Mouse (Mus musculus) liver, embryonic 16.5 days (tissue): Measurements from ENCODE around the gene Gps2. TPM values are rescaled to one million over a fixed set of nuclear protein-coding genes. Genes with fewer than 3 reads are reported as not detected.

Source experiments
- ATAC-seq: fragments of 200-750 bp; cut with Nextera tagmentation; 2 replicates; pipeline ENCODE4 v1.8.0; 2017; ENCODE audit warnings: low read depth, mild to moderate bottlenecking, moderate number of reproducible peaks, moderate library complexity
- H3K27ac ChIP-seq: fragments of 300-500 bp; sonication (generic); 2 replicates; pipeline ENCODE4 v1.5.1; 2014; ENCODE audit warnings: mild to moderate bottlenecking, low read length
- H3K27me3 ChIP-seq: fragments of 300-500 bp; sonication (generic); 2 replicates; pipeline ENCODE4 v1.6.1; 2014; ENCODE audit warnings: low read depth, low read length, mixed read lengths; ENCODE audit not compliant: control insufficient read depth, insufficient read depth
- H3K36me3 ChIP-seq: fragments of 300-500 bp; sonication (generic); 2 replicates; pipeline ENCODE4 v1.6.1; 2014; ENCODE audit warnings: mild to moderate bottlenecking; ENCODE audit not compliant: control insufficient read depth, insufficient read depth
- H3K4me1 ChIP-seq: fragments of 300-500 bp; sonication (generic); 2 replicates; pipeline ENCODE4 v1.6.1; 2014; ENCODE audit warnings: low read depth, low read length, mixed read lengths; ENCODE audit not compliant: control insufficient read depth
- H3K4me2 ChIP-seq: fragments of 300-500 bp; sonication (generic); 2 replicates; pipeline ENCODE4 v1.6.1; 2014; ENCODE audit warnings: low read depth, low read length, mixed read lengths
- H3K4me3 ChIP-seq: fragments of 300-500 bp; sonication (generic); 2 replicates; pipeline ENCODE4 v1.5.1; 2014; ENCODE audit warnings: low read depth, mild to moderate bottlenecking, low read length
- H3K9ac ChIP-seq: fragments of 300-500 bp; sonication (generic); 2 replicates; pipeline ENCODE4 v1.6.1; 2014; ENCODE audit warnings: low read depth, low read length
- H3K9me3 ChIP-seq: fragments of 300-500 bp; sonication (generic); replicated peaks from 2 replicates; pipeline ENCODE4 v1.6.1; 2016; ENCODE audit warnings: low read length; ENCODE audit not compliant: control insufficient read depth
- WGBS: fragments of 180-500 bp; shearing (Covaris S2); extraction: QIAGEN DNeasy Blood & Tissue Kit; methylation state at CpG from one replicate; pipeline ENCODE4 v1.1.7; 2014; ENCODE audit not compliant: insufficient replicate concordance; 5-methylcytosine and 5-hydroxymethylcytosine counted together
- polyA plus RNA-seq: library from polyadenylated mRNA; unstranded; fragments of >200 nt; fragmentation: Nextera tagmentation; extraction: Ambion mirVana; gene quantifications from 2 replicates; pipeline ENCODE4 v1.2.1, GENCODE M21; 2015

The Gps2 gene
- polyA plus RNA-seq, 1 experiment from 2014 or later = 83.1 TPM

DNA sequence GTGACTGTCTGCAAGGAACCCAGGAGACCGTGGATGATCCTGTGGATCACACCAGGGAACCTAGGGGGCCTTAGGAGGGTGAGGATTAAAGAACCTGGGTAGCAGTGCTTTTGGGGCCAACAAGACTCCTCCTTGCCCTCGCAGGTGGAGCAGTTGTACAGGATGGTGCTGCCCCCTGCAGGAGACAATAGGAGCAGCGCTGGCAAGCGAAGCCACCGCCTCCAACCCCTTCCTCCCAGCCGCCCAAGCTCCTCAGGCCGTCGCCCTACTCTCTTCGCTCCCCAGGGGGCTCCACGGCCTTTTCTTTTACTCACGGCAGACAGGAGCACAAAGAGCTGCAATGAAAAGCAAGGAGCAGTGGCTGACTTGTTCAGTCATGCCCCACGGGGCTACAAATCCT is 36.8 kb upstream of the Gps2 start:
- no peaks in the 10 kb centered on the region for H3K9me3 ChIP-seq
- H3K4me3 ChIP-seq = no peak overlapping the region
- WGBS = 2% methylated on average over 12 of the region's 12 CpGs
- peak overlapping the region; percentile 4; the same call in 1 of the 2 replicates for H3K9ac ChIP-seq
- H3K27ac ChIP-seq = no peak overlapping the region
- no peaks in the 10 kb centered on the region for H3K36me3 ChIP-seq
- no peaks in the 10 kb centered on the region for H3K27me3 ChIP-seq
- peak; percentile 35; the same call in 1 of the 2 replicates for ATAC-seq
- H3K4me1 ChIP-seq = peaks cover 65% of the 10 kb centered on the region
- H3K4me2 ChIP-seq = 0 out of 2 replicates have a peak overlapping the region, but pooled peaks have one; percentile 14

DNA sequence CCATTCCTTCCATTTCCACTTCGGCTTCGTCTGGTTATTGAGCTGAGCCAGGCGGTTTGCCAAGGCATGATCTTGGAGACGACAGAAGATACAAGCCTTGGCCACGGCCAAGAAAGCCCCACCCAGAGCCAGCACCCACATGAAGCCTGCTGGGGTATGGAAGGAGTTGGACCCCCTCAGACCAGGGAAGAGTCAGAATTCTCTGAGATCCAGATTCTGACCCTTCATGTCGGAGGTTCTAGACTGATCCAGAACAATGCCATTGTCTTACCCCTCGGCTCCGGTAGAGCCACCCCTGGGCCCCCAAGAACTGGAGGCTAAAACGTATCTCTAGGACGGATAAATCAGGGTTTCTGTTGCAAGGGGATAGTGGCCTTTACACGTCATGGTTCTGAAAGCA is 35.8 kb upstream of the Gps2 start, which contains the start of gene Tmem95:
Gene Tmem95, minus strand, starts transcription at position 141 of the 400 bp plus-strand sequence.
- no peak for ATAC-seq
- peaks cover 67% of the 10 kb centered on the region for H3K4me1 ChIP-seq
- WGBS = 74% methylated on average over 11 of the region's 11 CpGs
- H3K27ac ChIP-seq = peak within 1 kb of the TSS; percentile 77
- no peaks in the 10 kb centered on the region for H3K9me3 ChIP-seq
- 0 out of 2 replicates have a peak within 1 kb of the TSS, but pooled peaks have one; percentile 35 for H3K9ac ChIP-seq
- H3K36me3 ChIP-seq = no peaks in the 10 kb centered on the region
- no peaks in the 10 kb centered on the region for H3K27me3 ChIP-seq
- H3K4me2 ChIP-seq = 0 out of 2 replicates have a peak within 1 kb of the TSS, but pooled peaks have one; percentile 14
- no peak within 1 kb of the TSS for H3K4me3 ChIP-seq

- WGBS = 76% methylated on average over 3 of the region's 3 CpGs
- Histone ChIP-seq H3K27me3 (no peaks in the 10 kb centered on the region), H3K9ac (0 out of 2 replicates have a peak overlapping the region, but pooled peaks have one; percentile 35), H3K4me3 (no peak overlapping the region), H3K4me1 (peaks cover 67% of the 10 kb centered on the region), H3K9me3 (no peaks in the 10 kb centered on the region), H3K36me3 (no peaks in the 10 kb centered on the region), H3K4me2 (no peak overlapping the region), H3K27ac (peak overlapping the region; percentile 77)
- no peak for ATAC-seq
Observed at GRCm38 (mm10) chr11:69878399-69878798, 35.3 kb upstream of the Gps2 start.

GRCm38 (mm10) chr11:69878952-69879351 is 34.7 kb upstream of the Gps2 start:
- Histone ChIP-seq H3K9me3 (no peaks in the 10 kb centered on the region), H3K4me3 (no peak overlapping the region), H3K27me3 (no peaks in the 10 kb centered on the region), H3K27ac (peak overlapping the region; percentile 77), H3K9ac (peak overlapping the region; percentile 35), H3K4me2 (peak overlapping the region; percentile 93), H3K36me3 (no peaks in the 10 kb centered on the region), H3K4me1 (peaks cover 72% of the 10 kb centered on the region)
- 27% methylated on average over 6 of the region's 6 CpGs for WGBS
- peak; percentile 37 for ATAC-seq

DNA sequence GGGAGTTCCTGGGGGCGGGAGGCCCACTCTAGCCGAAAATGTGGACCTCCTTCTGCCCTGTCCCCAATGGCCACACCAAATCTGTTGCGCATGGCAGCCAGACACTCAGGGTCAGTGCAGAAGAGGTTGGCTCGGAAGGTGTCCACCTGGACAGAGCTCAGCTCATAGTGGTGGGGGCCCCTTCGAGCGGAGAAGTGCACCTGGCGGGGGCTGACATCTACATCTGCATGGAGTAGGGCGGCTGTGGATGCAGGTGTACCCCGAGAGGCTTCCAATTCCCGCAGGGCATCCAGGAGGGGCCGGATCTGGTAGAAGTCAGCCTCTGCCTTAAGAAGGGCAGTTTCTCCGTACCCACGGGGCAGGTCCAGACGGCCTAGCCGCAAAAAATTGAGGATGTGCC is 34.0 kb upstream of the Gps2 start:
- Histone ChIP-seq H3K9me3 (no peaks in the 10 kb centered on the region), H3K36me3 (no peaks in the 10 kb centered on the region), H3K4me1 (peaks cover 72% of the 10 kb centered on the region), H3K27me3 (no peaks in the 10 kb centered on the region), H3K4me2 (peak overlapping the region; percentile 93), H3K9ac (peak overlapping the region; percentile 72; the same call in 1 of the 2 replicates), H3K27ac (peak overlapping the region; percentile 77), H3K4me3 (peak overlapping the region; percentile 67)
- no peak for ATAC-seq
- 69% methylated on average over 15 of the region's 15 CpGs for WGBS

- Histone ChIP-seq H3K36me3 (no peaks in the 10 kb centered on the region), H3K27ac (peak overlapping the region; percentile 92), H3K4me2 (peak overlapping the region; percentile 93), H3K4me1 (peaks cover 68% of the 10 kb centered on the region), H3K9me3 (no peaks in the 10 kb centered on the region), H3K4me3 (peak overlapping the region; percentile 67), H3K9ac (peak overlapping the region; percentile 72), H3K27me3 (no peaks in the 10 kb centered on the region)
- under 1% methylated on average over 18 of the region's 18 CpGs for WGBS
- peak; percentile 28 for ATAC-seq
Observed at GRCm38 (mm10) chr11:69880506-69880852, 33.2 kb upstream of the Gps2 start.

- H3K4me1 ChIP-seq = peaks cover 62% of the 10 kb centered on the region
- H3K9ac ChIP-seq = peak within 1 kb of the TSS; percentile 72
- WGBS = under 1% methylated on average over 46 of the region's 46 CpGs
Observed at GRCm38 (mm10) chr11:69880853-69881603, 32.7 kb upstream of the Gps2 start, which contains the start of gene Kctd11. TSS of gene Kctd11 (minus strand) at chr11:69881406.

DNA sequence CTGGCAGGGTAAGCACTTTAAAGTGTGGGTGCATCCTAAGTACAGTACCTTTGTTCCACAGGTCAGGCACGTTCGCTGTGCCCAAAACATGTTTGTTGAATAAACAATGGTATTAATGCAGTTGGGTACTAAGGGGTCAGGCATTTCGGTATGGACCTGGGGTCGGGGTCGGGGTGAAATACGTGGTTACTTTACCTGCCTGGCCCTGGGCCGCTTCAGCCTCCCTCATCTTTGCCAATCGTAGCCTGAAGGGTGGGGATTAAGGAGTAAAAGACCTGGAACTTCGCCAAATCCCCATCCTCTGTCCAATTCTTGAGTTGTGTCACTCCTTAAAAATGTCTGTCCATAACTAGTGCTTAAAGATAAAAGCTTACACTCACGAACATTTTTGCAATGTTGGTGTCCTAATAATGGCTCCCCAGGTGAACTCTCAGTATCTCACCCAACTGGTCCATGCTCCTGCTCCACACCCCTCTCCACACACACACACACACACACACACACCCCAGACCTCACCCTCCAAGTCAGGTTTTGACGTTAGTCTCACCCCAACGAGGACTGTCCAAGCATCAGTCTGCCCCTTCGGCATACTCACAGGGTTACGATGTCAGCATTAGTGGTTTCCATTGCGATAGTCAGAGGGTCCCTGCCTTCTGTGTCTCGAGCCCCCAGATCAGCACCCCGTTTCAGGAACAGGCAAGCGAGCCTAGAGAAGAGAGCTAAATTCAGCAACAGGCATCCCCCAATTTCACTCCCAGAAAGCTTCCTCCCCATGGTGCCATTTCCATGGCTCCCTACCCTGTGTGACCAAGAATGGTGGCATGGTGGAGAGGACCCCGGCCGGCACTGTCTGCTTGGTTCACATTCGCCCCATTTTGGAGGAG is 31.7 kb upstream of the Gps2 start:
- peak overlapping the region; percentile 67 for H3K4me3 ChIP-seq
- H3K27me3 ChIP-seq = no peaks in the 10 kb centered on the region
- H3K9ac ChIP-seq = peak overlapping the region; percentile 72
- H3K4me2 ChIP-seq = peak overlapping the region; percentile 93
- 67% methylated on average over 21 of the region's 21 CpGs for WGBS
- no peaks in the 10 kb centered on the region for H3K36me3 ChIP-seq
- no peaks in the 10 kb centered on the region for H3K9me3 ChIP-seq
- no peak for ATAC-seq
- no peak overlapping the region for H3K27ac ChIP-seq
- peaks cover 59% of the 10 kb centered on the region for H3K4me1 ChIP-seq

More at GRCm38 (mm10) chr11:69880853-69881603, 32.7 kb upstream of the Gps2 start, which contains the start of gene Kctd11:
- Histone ChIP-seq H3K27ac (peak within 1 kb of the TSS; percentile 92), H3K4me2 (peak within 1 kb of the TSS; percentile 93), H3K4me3 (peak within 1 kb of the TSS; percentile 67), H3K9me3 (no peaks in the 10 kb centered on the region), H3K36me3 (no peaks in the 10 kb centered on the region), H3K27me3 (no peaks in the 10 kb centered on the region)
- peak; percentile 84 for ATAC-seq
